In the genomic region with DNA sequence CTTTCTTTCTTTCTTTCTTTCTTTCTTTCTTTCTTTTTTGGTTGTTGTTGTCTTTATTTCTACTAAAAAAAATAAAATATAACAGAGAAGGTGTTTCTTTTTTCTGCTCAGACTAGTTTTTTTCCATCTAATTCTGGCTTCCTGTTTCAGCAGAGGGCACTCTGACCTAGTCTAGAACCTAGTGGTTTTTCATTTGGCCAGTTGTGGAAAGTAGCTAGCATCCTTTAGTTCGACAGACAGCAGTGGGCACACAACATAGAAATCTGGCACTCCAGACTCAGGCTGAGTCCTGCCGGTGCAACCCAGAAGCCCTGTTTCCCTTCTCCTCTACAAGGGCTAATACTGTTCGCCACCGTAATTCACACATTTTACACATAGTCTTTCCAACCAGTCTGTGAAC, we compare ENCODE assay signal across 23 mouse cellular contexts.
DNase-seq lines count a peak whose midpoint lies in the region; ATAC-seq and TF ChIP-seq lines count a peak whose summit lies in the region.
"Had no signal": no experiment of that assay in that cellular context is flagged by ENCODE, and none has a peak within 500 bp of the region (broad histone marks: within the 10 kb centered on the region; RNA-seq: fewer than 3 reads in every experiment).

No protein-coding gene starts in this region.

- TF ChIP-seq CTCF in hindbrain, postnatal 0 days (IDR thresholded peaks at IDR 0.05; ENCODE audit: low read depth) = peak; percentile 42
- TF ChIP-seq CTCF in midbrain, postnatal 0 days (IDR thresholded peaks at IDR 0.05) = peak; percentile 65

- H3K9me3 ChIP-seq in hindbrain, postnatal 0 days (ENCODE audit: low read length) = no peaks in the 10 kb centered on the region
- H3K9me3 ChIP-seq in hindbrain, embryonic 11.5 days (ENCODE audit: control insufficient read depth, low read length) = no peaks in the 10 kb centered on the region
- H3K9me3 ChIP-seq in midbrain, postnatal 0 days (ENCODE audit: low read length) = no peaks in the 10 kb centered on the region
- H3K9me3 ChIP-seq in midbrain, embryonic 10.5 days (replicated peaks) = no peaks in the 10 kb centered on the region
- H3K9me3 ChIP-seq: hindbrain, embryonic 13.5 days; limb, embryonic 10.5 days; liver, embryonic 15.5 days; lung, embryonic 15.5 days; megakaryocyte, embryonic 14.5 days; neural tube, embryonic 15.5 days had no signal

- DNase-seq in heart, adult 11 months = peak; percentile 48
- no peak for DNase-seq in heart, postnatal 14 days
- DNase-seq in hindbrain, postnatal 0 days (ENCODE audit: low spot score) = peak; percentile 48
- DNase-seq in hindbrain, embryonic 11.5 days (ENCODE audit: low spot score) = no peak
- peak; percentile 31 for DNase-seq in midbrain, postnatal 0 days (ENCODE audit: low spot score)
- no peak for DNase-seq in midbrain, embryonic 10.5 days (ENCODE audit: low spot score)
- DNase-seq in natural killer cell, adult 2 months (ENCODE audit: low spot score in 2 of 2) = no peak
- DNase-seq: adrenal gland, postnatal 14 days; cerebellum, adult 9-11 months; kidney, postnatal 25 days; layer of hippocampus, adult 9-11 months; liver; lung, postnatal 36 days; thymus, adult 18-20 months; thymus, postnatal 4 days had no signal

- no peaks in the 10 kb centered on the region for H3K4me1 ChIP-seq in hindbrain, postnatal 0 days (ENCODE audit: insufficient read depth, low read length)
- H3K4me1 ChIP-seq in hindbrain, embryonic 11.5 days (replicated peaks; ENCODE audit: control insufficient read depth, insufficient read depth, low read length) = no peaks in the 10 kb centered on the region
- no peaks in the 10 kb centered on the region for H3K4me1 ChIP-seq in midbrain, postnatal 0 days (ENCODE audit: insufficient read depth, low read length)
- H3K4me1 ChIP-seq in midbrain, embryonic 10.5 days = peaks cover 7% of the 10 kb centered on the region
- H3K4me1 ChIP-seq: liver, embryonic 15.5 days; lung, embryonic 15.5 days had no signal

- H3K9ac ChIP-seq in hindbrain, postnatal 0 days (replicated peaks; ENCODE audit: low read length) = no peak overlapping the region
- no peak overlapping the region for H3K9ac ChIP-seq in hindbrain, embryonic 11.5 days (ENCODE audit: low read depth, low read length)
- H3K9ac ChIP-seq in midbrain, postnatal 0 days (replicated peaks; ENCODE audit: low read length, poor library complexity, severe bottlenecking) = no peak overlapping the region
- H3K9ac ChIP-seq: hindbrain, embryonic 13.5 days; liver, embryonic 15.5 days; lung, embryonic 15.5 days; neural tube, embryonic 15.5 days had no signal

- no peak overlapping the region for H3K4me3 ChIP-seq in hindbrain, postnatal 0 days (ENCODE audit: low read length)
- no peak overlapping the region for H3K4me3 ChIP-seq in hindbrain, embryonic 11.5 days (ENCODE audit: low read depth, low read length)
- no peak overlapping the region for H3K4me3 ChIP-seq in midbrain, postnatal 0 days (ENCODE audit: low read depth, low read length)
- no peak overlapping the region for H3K4me3 ChIP-seq in midbrain, embryonic 10.5 days
- H3K4me3 ChIP-seq: hindbrain, embryonic 13.5 days; limb, embryonic 10.5 days; liver, embryonic 15.5 days; lung, embryonic 15.5 days; megakaryocyte, embryonic 14.5 days; neural tube, embryonic 15.5 days had no signal

- intact Hi-C loops in heart, postnatal 14 days (cut with DNase I) = no loop called here

- WGBS in hindbrain, postnatal 0 days = 79% methylated on average over 4 of the region's 4 CpGs
- 86% methylated on average over 4 of the region's 4 CpGs for whole genome bisulfite sequencing in hindbrain, embryonic 11.5 days
- 78% methylated on average over 4 of the region's 4 CpGs for WGBS in midbrain, postnatal 0 days
- 88% methylated on average over 4 of the region's 4 CpGs for WGBS in midbrain, embryonic 10.5 days

- H3K27me3 ChIP-seq in hindbrain, postnatal 0 days (ENCODE audit: insufficient read depth, low read length) = no peaks in the 10 kb centered on the region
- no peaks in the 10 kb centered on the region for H3K27me3 ChIP-seq in hindbrain, embryonic 11.5 days (ENCODE audit: control insufficient read depth, insufficient read depth, low read length)
- H3K27me3 ChIP-seq in midbrain, postnatal 0 days (ENCODE audit: insufficient read depth, low read length) = no peaks in the 10 kb centered on the region
- H3K27me3 ChIP-seq in midbrain, embryonic 10.5 days (ENCODE audit: low read depth, poor library complexity, severe bottlenecking) = no peaks in the 10 kb centered on the region
- H3K27me3 ChIP-seq: hindbrain, embryonic 13.5 days; liver, embryonic 15.5 days; lung, embryonic 15.5 days; megakaryocyte, embryonic 14.5 days; neural tube, embryonic 15.5 days had no signal

- H3K27ac ChIP-seq in hindbrain, postnatal 0 days = no peak overlapping the region
- no peak overlapping the region for H3K27ac ChIP-seq in hindbrain, embryonic 11.5 days (ENCODE audit: low read depth, low read length)
- no peak overlapping the region for H3K27ac ChIP-seq in midbrain, postnatal 0 days (ENCODE audit: low read depth, low read length)
- H3K27ac ChIP-seq in midbrain, embryonic 10.5 days (replicated peaks) = no peak overlapping the region
- H3K27ac ChIP-seq: hindbrain, embryonic 13.5 days; limb, embryonic 10.5 days; liver, embryonic 15.5 days; lung, embryonic 15.5 days; neural tube, embryonic 15.5 days had no signal

- no peaks in the 10 kb centered on the region for H3K36me3 ChIP-seq in hindbrain, postnatal 0 days (ENCODE audit: insufficient read depth, low read length)
- no peaks in the 10 kb centered on the region for H3K36me3 ChIP-seq in hindbrain, embryonic 11.5 days (ENCODE audit: control insufficient read depth, insufficient read depth, low read length)
- no peaks in the 10 kb centered on the region for H3K36me3 ChIP-seq in midbrain, postnatal 0 days (ENCODE audit: insufficient read depth, low read length)
- no peaks in the 10 kb centered on the region for H3K36me3 ChIP-seq in midbrain, embryonic 10.5 days
- H3K36me3 ChIP-seq: hindbrain, embryonic 13.5 days; limb, embryonic 10.5 days; liver, embryonic 15.5 days; lung, embryonic 15.5 days; neural tube, embryonic 15.5 days had no signal

- H3K4me2 ChIP-seq in hindbrain, postnatal 0 days (ENCODE audit: low read depth, low read length) = no peak overlapping the region
- no peak overlapping the region for H3K4me2 ChIP-seq in hindbrain, embryonic 11.5 days (replicated peaks; ENCODE audit: low read depth, low read length)
- no peak overlapping the region for H3K4me2 ChIP-seq in midbrain, postnatal 0 days (ENCODE audit: low read depth, low read length, poor library complexity, severe bottlenecking)
- H3K4me2 ChIP-seq: hindbrain, embryonic 13.5 days; liver, embryonic 15.5 days; lung, embryonic 15.5 days; neural tube, embryonic 15.5 days had no signal

- no peak for ATAC-seq in hindbrain, postnatal 0 days
- no peak for ATAC-seq in hindbrain, embryonic 11.5 days (ENCODE audit: low FRiP score)
- ATAC-seq in midbrain, postnatal 0 days (ENCODE audit: low FRiP score) = no peak
- ATAC-seq: intestine, embryonic 16.5 days; midbrain, embryonic 16.5 days had no signal

Comparison
In these comparisons a context has a peak if more than half of its experiments do, and no peak if none do; other contexts are left out.
1. DNase-seq: peak in heart, adult 11 months (single experiment), hindbrain, postnatal 0 days (single experiment) and midbrain, postnatal 0 days (single experiment); none in heart, postnatal 14 days (0 of 2), hindbrain, embryonic 11.5 days (single experiment), midbrain, embryonic 10.5 days (single experiment) and natural killer cell, adult 2 months (0 of 2).